Mouse (Mus musculus) midbrain, embryonic 14.5 days (tissue): Measurements from ENCODE around the gene 6820408C15Rik. TPM values are rescaled to one million over a fixed set of nuclear protein-coding genes. Genes with fewer than 3 reads are reported as not detected.
"Not testable (repeated sequence)": the region's sequence is repeated elsewhere in the genome, so short reads cannot be mapped to it uniquely, and the experiment has no call there.

Source experiments
- ATAC-seq: fragments of 200-750 bp; cut with Nextera tagmentation; 2 replicates; pipeline ENCODE4 v1.8.0; 2017; ENCODE audit warnings: moderate number of reproducible peaks, moderate library complexity; ENCODE audit not compliant: low FRiP score, low TSS enrichment
- DNase-seq: peaks from one replicate; pipeline ENCODE4 v3.0.0-alpha.2; 2015
- H3K27ac ChIP-seq: fragments of 300-500 bp; sonication (generic); replicated peaks from 2 replicates; pipeline ENCODE4 v1.5.1; 2014; ENCODE audit warnings: mild to moderate bottlenecking, low read depth, low read length, moderate library complexity
- H3K27me3 ChIP-seq: fragments of 300-500 bp; sonication (generic); 2 replicates; pipeline ENCODE4 v1.6.1; 2014; ENCODE audit warnings: low read length, control low read depth, mixed read lengths; ENCODE audit not compliant: control insufficient read depth, insufficient read depth
- H3K36me3 ChIP-seq: fragments of 300-500 bp; sonication (generic); 2 replicates; pipeline ENCODE4 v1.6.1; 2014; ENCODE audit warnings: low read length, control low read depth; ENCODE audit not compliant: control insufficient read depth, insufficient read depth
- H3K4me1 ChIP-seq: fragments of 300-500 bp; sonication (generic); 2 replicates; pipeline ENCODE4 v1.6.1; 2014; ENCODE audit warnings: mild to moderate bottlenecking, antibody characterized with exemption, low read length, control low read depth; ENCODE audit not compliant: control insufficient read depth, insufficient read depth
- H3K4me2 ChIP-seq: fragments of 300-500 bp; sonication (generic); 2 replicates; pipeline ENCODE4 v1.6.1; 2014; ENCODE audit warnings: mild to moderate bottlenecking, low read length, moderate library complexity
- H3K4me3 ChIP-seq: fragments of 300-500 bp; sonication (generic); replicated peaks from 2 replicates; pipeline ENCODE4 v1.5.1; 2014; ENCODE audit warnings: low read depth, low read length
- H3K9ac ChIP-seq: fragments of 300-500 bp; sonication (generic); replicated peaks from 2 replicates; pipeline ENCODE4 v1.6.1; 2014; ENCODE audit warnings: mild to moderate bottlenecking, low read length, moderate library complexity
- H3K9me3 ChIP-seq: fragments of 300-500 bp; sonication (generic); 2 replicates; pipeline ENCODE4 v1.6.1; 2016; ENCODE audit warnings: low read length, control low read depth, mixed read lengths; ENCODE audit not compliant: control insufficient read depth
- WGBS: fragments of 180-500 bp; shearing (Covaris S2); extraction: QIAGEN DNeasy Blood & Tissue Kit; methylation state at CpG from one replicate; pipeline ENCODE4 v1.1.7; 2014; 5-methylcytosine and 5-hydroxymethylcytosine counted together
- polyA plus RNA-seq: library from polyadenylated mRNA; unstranded; fragments of >200 nt; fragmentation: Nextera tagmentation; extraction: Ambion mirVana; gene quantifications from 2 replicates; pipeline ENCODE4 v1.2.1, GENCODE M21; 2014

6820408C15Rik gene
- polyA plus RNA-seq, 1 experiment from 2014 or later: 1.1 TPM

DNA sequence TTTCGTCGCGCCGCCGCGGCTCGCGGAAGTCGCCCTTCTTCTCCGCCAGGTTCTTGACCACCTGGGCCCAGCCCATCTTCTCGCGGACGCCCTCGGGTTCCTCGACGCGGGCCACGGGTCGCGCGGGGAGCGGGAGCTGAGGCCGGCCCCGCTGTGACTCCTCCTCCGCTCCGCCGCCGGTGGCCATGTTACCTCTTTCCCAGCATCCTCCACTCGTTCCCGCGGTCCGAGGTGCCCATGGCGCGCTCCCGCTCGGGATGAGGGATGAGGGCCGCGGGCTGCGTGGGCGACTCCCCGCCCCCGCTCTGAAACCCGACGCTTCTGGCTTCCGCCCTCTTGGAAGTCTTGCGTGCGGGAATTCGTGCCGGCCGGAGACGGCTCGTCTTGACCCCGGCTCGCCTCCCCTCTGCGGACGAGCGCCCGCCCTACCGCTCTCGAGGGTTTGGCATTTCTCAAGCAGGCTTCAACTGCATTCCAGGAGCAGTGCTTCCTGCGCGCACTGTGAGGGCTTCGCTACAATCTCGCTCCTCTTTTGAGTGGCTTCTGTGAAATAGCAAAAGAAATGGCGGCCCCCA is 709 bp upstream of the 6820408C15Rik start, which contains the start of gene Zcchc3:
Zcchc3 (minus strand) TSS at position 437 of the 575 bp plus-strand sequence.
- peak within 1 kb of the TSS; percentile 98 for H3K9ac ChIP-seq
- H3K27me3 ChIP-seq: no peaks in the 10 kb centered on the region
- 1% methylated on average over 65 of the region's 65 CpGs for WGBS
- 0 out of 2 replicates have a peak, but pooled peaks cover 5% of the 10 kb centered on the region for H3K9me3 ChIP-seq
- H3K4me1 ChIP-seq: peaks cover 37% of the 10 kb centered on the region
- no peaks in the 10 kb centered on the region for H3K36me3 ChIP-seq
- H3K4me3 ChIP-seq: peak within 1 kb of the TSS; percentile 88
- DNase-seq (peak; percentile 93), ATAC-seq (peak; percentile 83)
- H3K4me2 ChIP-seq: peak within 1 kb of the TSS; percentile 79
- peak within 1 kb of the TSS; percentile 96 for H3K27ac ChIP-seq

DNA sequence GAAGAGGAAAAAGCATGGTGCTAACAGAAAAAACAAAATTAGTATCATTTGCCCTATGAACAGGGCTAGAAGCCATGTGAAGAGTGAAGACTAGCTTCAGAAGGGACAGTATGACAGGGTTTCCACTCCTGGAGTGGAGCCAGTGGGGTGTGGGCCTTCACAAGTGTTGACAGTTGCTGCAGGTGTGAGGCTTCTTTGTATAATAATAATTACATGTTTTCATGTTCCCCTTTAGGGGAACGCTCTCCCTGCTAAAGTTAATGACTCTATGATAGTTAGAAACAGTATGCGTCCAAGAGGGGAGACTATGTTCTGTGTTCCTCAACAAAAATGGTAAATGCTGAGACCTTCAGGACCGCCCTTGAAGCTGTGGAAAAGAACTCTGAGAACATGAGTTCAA is 399 bp downstream of the 6820408C15Rik start:
- H3K4me3 ChIP-seq: peak overlapping the region; percentile 88; the same call in 1 of the 2 replicates
- ATAC-seq (no peak), DNase-seq (no peak)
- no peaks in the 10 kb centered on the region for H3K36me3 ChIP-seq
- peak overlapping the region; percentile 96; the same call in 1 of the 2 replicates for H3K27ac ChIP-seq
- no peak overlapping the region for H3K9ac ChIP-seq
- WGBS: 98% methylated on average over 3 of the region's 3 CpGs
- peak overlapping the region; percentile 79 for H3K4me2 ChIP-seq
- peaks cover 27% of the 10 kb centered on the region for H3K4me1 ChIP-seq
- H3K9me3 ChIP-seq: 0 out of 2 replicates have a peak, but pooled peaks cover 5% of the 10 kb centered on the region
- no peaks in the 10 kb centered on the region for H3K27me3 ChIP-seq

DNA sequence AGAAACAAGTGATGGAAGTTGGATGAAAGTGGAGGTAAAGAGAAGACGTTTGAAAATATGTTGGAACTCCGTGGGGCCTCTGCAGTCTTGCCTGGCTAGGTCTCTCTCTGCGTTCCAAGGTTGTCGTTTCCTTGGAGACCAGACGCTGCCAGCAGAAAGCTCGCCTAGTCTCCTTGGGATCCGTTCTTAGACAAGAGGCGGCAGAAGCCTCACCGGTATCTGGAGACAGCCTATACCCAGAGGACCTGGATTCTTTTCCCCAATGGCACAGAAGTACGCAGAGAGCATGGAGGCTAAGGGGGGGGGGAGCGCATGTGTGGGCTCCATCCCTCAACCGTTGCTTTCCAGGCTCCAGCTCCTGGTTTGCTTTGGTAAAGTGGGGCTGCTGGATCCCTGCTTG is 12.1 kb downstream of the 6820408C15Rik start:
- H3K4me1 ChIP-seq: 0 out of 2 replicates have a peak, but pooled peaks cover 7% of the 10 kb centered on the region
- H3K36me3 ChIP-seq: no peaks in the 10 kb centered on the region
- ATAC-seq (no peak), DNase-seq (peak; percentile 70)
- WGBS: 2% methylated on average over 12 of the region's 12 CpGs
- no peaks in the 10 kb centered on the region for H3K9me3 ChIP-seq
- peak overlapping the region; percentile 8; the same call in 1 of the 2 replicates for H3K4me3 ChIP-seq
- H3K9ac ChIP-seq: 0 out of 2 replicates have a peak overlapping the region, but pooled peaks have one; percentile 16
- H3K4me2 ChIP-seq: peak overlapping the region; percentile 35
- H3K27me3 ChIP-seq: no peaks in the 10 kb centered on the region
- no peak overlapping the region for H3K27ac ChIP-seq

DNA sequence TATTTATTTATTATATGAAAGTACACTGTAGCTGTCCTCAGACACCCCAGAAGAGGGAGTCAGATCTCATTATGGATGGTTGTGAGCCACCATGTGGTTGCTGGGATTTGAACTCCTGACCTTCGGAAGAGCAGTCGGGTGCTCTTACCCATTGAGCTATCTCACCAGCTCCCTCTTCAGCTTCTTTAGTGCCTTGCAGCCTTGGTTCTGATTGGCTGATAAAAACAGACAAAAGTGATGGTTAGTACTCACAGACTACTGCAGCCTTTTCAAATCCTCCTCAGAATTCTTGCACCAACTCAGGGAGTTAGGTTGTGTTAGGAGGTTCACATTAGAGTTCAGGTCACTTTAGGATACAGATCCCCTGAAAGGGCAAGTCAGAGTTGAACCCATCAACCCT is 13.1 kb downstream of the 6820408C15Rik start:
- not testable (repeated sequence) for H3K4me1 ChIP-seq, DNase-seq, H3K27me3 ChIP-seq, ATAC-seq, H3K27ac ChIP-seq, H3K36me3 ChIP-seq, H3K9me3 ChIP-seq, H3K4me3 ChIP-seq, H3K9ac ChIP-seq, H3K4me2 ChIP-seq
- WGBS: 87% methylated on average over 2 of the region's 2 CpGs

DNA sequence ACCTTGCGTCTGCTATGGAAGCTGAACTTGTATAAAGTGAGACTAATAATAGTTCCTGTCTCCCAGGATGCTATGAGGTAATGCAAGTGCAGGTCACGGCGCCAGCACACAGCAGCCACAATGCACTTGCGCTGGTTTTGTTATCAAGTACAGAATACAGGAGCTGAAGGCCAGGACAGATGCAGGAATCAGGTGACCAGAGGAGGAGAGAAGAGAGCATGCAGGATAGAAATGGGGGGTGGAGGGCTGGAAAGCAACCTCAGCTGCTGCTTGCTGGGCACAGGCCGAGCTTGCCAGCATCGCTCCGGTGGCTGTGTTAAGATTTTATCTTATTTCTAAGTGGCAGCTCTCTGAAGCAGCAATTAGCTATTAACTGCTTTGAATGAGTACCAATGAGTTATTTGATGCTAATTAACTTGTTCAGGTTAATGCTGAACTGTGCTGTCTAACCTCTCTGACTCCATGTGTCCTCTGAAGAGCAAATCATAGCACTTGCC is 21.1 kb downstream of the 6820408C15Rik start:
- H3K9me3 ChIP-seq: no peaks in the 10 kb centered on the region
- 74% methylated on average over 7 of the region's 7 CpGs for WGBS
- DNase-seq (no peak), ATAC-seq (no peak)
- peaks cover 5% of the 10 kb centered on the region for H3K4me1 ChIP-seq
- no peak overlapping the region for H3K27ac ChIP-seq
- H3K9ac ChIP-seq: no peak overlapping the region
- no peak overlapping the region for H3K4me2 ChIP-seq
- no peaks in the 10 kb centered on the region for H3K27me3 ChIP-seq
- no peak overlapping the region for H3K4me3 ChIP-seq
- H3K36me3 ChIP-seq: no peaks in the 10 kb centered on the region

DNA sequence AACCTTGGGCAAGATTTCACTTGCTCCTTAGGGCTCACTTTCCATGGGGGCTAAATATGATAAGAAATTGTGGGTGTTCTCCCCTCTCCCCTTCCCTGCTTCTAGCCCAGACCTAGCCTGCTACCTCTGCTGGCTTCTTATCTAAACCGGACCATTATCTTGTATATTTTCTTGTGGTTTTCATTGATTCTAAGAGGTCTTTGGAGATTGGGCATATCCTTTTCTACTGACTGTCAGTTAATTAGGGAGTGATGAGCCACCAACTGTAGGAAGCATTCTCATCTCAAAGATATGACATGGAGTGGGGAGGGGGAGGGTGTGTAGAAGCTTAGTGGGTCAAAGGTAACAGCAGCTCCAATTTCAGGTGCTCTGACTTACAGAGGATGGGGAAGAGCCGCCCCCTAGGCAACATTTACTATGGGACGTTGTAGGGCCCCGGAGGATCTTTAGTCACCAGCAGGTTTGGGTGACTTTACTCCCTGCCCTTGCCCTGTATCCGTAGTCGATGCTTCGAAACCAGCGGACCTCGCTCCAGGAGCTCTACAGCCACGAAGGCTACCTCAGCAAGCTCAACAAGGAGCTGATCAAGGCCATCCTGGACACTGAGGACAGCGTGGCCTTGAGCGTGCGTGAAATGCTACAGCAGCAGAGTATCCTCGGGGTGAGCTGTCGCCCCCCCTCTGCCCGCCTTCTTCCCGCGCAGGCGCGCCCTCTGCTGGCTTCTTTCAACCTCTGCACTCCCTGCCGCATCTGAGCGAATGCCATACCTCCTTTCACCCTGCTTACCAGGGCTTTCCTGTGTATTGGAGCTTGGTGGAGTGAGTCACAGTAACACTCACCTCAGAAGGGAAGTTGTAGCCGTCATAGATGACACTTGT is 21.8 kb downstream of the 6820408C15Rik start:
- H3K4me2 ChIP-seq: peak overlapping the region; percentile 58
- 0 out of 2 replicates have a peak overlapping the region, but pooled peaks have one; percentile 20 for H3K27ac ChIP-seq
- no peaks in the 10 kb centered on the region for H3K9me3 ChIP-seq
- H3K4me1 ChIP-seq: peaks cover 5% of the 10 kb centered on the region
- H3K36me3 ChIP-seq: no peaks in the 10 kb centered on the region
- DNase-seq: peak; percentile 93
- 4% methylated on average over 23 of the region's 23 CpGs for WGBS
- peak; percentile 89 for ATAC-seq
- no peaks in the 10 kb centered on the region for H3K27me3 ChIP-seq
- peak overlapping the region; percentile 43 for H3K9ac ChIP-seq
- H3K4me3 ChIP-seq: peak overlapping the region; percentile 20

DNA sequence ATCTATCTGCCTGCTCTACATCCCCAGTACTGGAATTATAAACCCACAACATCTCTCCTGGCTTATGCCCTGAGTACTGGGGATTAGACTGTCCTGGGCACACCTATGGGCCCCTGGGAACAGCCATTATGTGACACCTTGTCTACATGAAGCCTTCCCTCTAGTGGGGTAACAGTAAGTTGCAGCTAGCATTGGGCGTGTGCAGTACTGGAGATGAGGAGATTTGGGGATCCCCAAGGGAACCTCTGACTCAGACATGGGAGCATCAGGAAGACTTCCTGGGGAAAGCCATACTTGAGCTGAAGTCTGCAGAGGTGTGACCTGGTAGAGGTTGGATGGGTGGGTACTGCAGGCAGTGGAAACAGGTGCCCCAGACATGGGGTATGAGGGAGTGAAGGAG is 23.6 kb downstream of the 6820408C15Rik start:
- no peak overlapping the region for H3K9ac ChIP-seq
- no peaks in the 10 kb centered on the region for H3K36me3 ChIP-seq
- DNase-seq (no peak), ATAC-seq (no peak)
- no peaks in the 10 kb centered on the region for H3K27me3 ChIP-seq
- peaks cover 5% of the 10 kb centered on the region for H3K4me1 ChIP-seq
- WGBS: 58% methylated on average over 1 of the region's 1 CpGs
- no peaks in the 10 kb centered on the region for H3K9me3 ChIP-seq
- no peak overlapping the region for H3K4me2 ChIP-seq
- no peak overlapping the region for H3K4me3 ChIP-seq
- no peak overlapping the region for H3K27ac ChIP-seq

DNA sequence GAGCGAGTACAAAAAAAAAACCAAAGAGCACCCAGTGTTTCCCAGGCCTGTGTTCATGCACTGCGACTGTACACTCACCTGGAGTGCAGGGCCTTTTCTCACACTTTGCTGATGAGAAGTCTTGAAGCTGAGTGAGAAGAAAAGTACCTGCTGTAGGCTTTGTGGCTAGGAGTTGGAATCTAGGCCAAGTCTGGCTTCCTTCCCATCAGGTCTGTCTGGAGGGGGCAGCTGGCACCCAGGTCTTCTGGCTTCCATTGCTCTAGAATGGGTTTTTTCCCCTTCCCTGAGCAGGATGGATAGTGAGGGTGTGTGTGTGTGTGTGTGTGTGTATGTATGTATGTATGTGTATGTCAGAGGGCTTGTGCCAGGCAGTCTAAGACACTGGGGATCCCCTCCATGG is 24.4 kb downstream of the 6820408C15Rik start:
- no peaks in the 10 kb centered on the region for H3K9me3 ChIP-seq
- no peak overlapping the region for H3K9ac ChIP-seq
- no peak overlapping the region for H3K27ac ChIP-seq
- H3K4me1 ChIP-seq: peaks cover 5% of the 10 kb centered on the region
- H3K4me3 ChIP-seq: no peak overlapping the region
- H3K27me3 ChIP-seq: no peaks in the 10 kb centered on the region
- H3K36me3 ChIP-seq: no peaks in the 10 kb centered on the region
- 90% methylated on average over 2 of the region's 2 CpGs for WGBS
- ATAC-seq: no peak
- no peak for DNase-seq
- no peak overlapping the region for H3K4me2 ChIP-seq
